31 mouse cellular contexts compared by ENCODE assay signal in the genomic region with DNA sequence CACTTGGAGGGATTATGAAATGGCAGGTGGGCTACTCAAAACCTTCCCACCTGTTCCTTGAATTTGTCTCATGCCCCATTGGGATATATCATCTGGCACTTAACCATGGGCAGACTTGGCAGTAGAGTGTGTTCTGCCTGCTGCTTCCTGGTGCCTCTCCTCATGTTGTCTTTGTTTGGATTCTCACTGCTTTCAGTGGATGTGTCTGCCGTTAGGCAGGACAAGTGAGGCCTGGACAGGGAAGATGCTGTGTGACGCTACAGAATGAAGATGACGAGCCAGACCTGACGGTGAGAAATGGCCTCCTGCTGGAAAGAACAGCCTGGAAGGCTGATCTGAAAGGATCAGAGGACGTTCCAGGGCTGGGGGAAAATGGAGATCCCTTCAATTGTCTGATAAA.
DNase-seq lines count a peak whose midpoint lies in the region; ATAC-seq and TF ChIP-seq lines count a peak whose summit lies in the region.
"Had no signal": no experiment of that assay in that cellular context is flagged by ENCODE, and none has a peak within 500 bp of the region (broad histone marks: within the 10 kb centered on the region; RNA-seq: fewer than 3 reads in every experiment).

No protein-coding gene starts in this region.

- 57% methylated on average over 5 of the region's 5 CpGs for WGBS in heart, embryonic 12.5 days
- WGBS in heart, embryonic 15.5 days, result 52% methylated on average over 5 of the region's 5 CpGs
- WGBS in midbrain, embryonic 10.5 days, result 72% methylated on average over 5 of the region's 5 CpGs
- WGBS in midbrain, postnatal 0 days, result 59% methylated on average over 5 of the region's 5 CpGs

- no peak overlapping the region for H3K4me2 ChIP-seq in heart, embryonic 12.5 days
- no peak overlapping the region for H3K4me2 ChIP-seq in heart, embryonic 15.5 days
- H3K4me2 ChIP-seq in midbrain, postnatal 0 days (ENCODE audit: low read depth, low read length, poor library complexity, severe bottlenecking), result no peak overlapping the region
- H3K4me2 ChIP-seq: embryonic facial prominence, embryonic 13.5 days; forebrain, embryonic 12.5 days; forebrain, embryonic 15.5 days; hindbrain, embryonic 13.5 days; intestine, embryonic 15.5 days; kidney, embryonic 15.5 days had no signal

- TF ChIP-seq CTCF in midbrain, postnatal 0 days (IDR thresholded peaks at IDR 0.05), result no peak

- DNase-seq in heart, adult 11 months, result peak; percentile 67
- DNase-seq in heart, postnatal 14 days, result no peak
- no peak for DNase-seq in heart, postnatal 4 days
- DNase-seq in heart, adult 18-20 months, result no peak
- peak; percentile 5 for DNase-seq in midbrain, embryonic 10.5 days (ENCODE audit: low spot score)
- DNase-seq in midbrain, postnatal 0 days (ENCODE audit: low spot score), result no peak
- DNase-seq: adrenal gland, postnatal 10 days; adrenal gland, postnatal 36 days; B cell, adult 2 months; cerebellum, adult 18-20 months; cerebellum, adult 9-11 months; cerebellum, postnatal 36 days; embryo, embryonic 11 days; gastrocnemius, postnatal 25 days; kidney, adult 11 months; kidney, adult 8-10 months had no signal

- no peak for ATAC-seq in heart, embryonic 12.5 days (ENCODE audit: insufficient number of reproducible peaks, low FRiP score)
- no peak for ATAC-seq in heart, embryonic 15.5 days (replicated peaks; ENCODE audit: insufficient number of reproducible peaks, insufficient read depth, low FRiP score, low read depth)
- ATAC-seq in midbrain, postnatal 0 days (ENCODE audit: low FRiP score), result no peak
- ATAC-seq: forebrain, embryonic 15.5 days; hindbrain, embryonic 16.5 days; intestine, embryonic 15.5 days; Patski had no signal

- peak overlapping the region; percentile 74 for H3K27ac ChIP-seq in heart, embryonic 12.5 days (ENCODE audit: poor library complexity, severe bottlenecking)
- H3K27ac ChIP-seq in heart, embryonic 15.5 days, result peak overlapping the region; percentile 76
- H3K27ac ChIP-seq in midbrain, embryonic 10.5 days (replicated peaks), result no peak overlapping the region
- H3K27ac ChIP-seq in midbrain, postnatal 0 days (ENCODE audit: low read depth, low read length), result no peak overlapping the region
- H3K27ac ChIP-seq: embryonic facial prominence, embryonic 10.5 days; embryonic facial prominence, embryonic 13.5 days; forebrain, embryonic 12.5 days; forebrain, embryonic 15.5 days; hindbrain, embryonic 10.5 days; hindbrain, embryonic 13.5 days; intestine, embryonic 15.5 days; kidney, embryonic 15.5 days had no signal

- peaks cover 24% of the 10 kb centered on the region for H3K4me1 ChIP-seq in heart, embryonic 12.5 days (replicated peaks)
- H3K4me1 ChIP-seq in heart, embryonic 15.5 days (replicated peaks), result peaks cover 15% of the 10 kb centered on the region
- peaks cover 7% of the 10 kb centered on the region for H3K4me1 ChIP-seq in midbrain, embryonic 10.5 days
- no peaks in the 10 kb centered on the region for H3K4me1 ChIP-seq in midbrain, postnatal 0 days (ENCODE audit: insufficient read depth, low read length)
- H3K4me1 ChIP-seq: embryonic facial prominence, embryonic 10.5 days; embryonic facial prominence, embryonic 13.5 days; forebrain, embryonic 15.5 days; hindbrain, embryonic 13.5 days; intestine, embryonic 15.5 days; kidney, embryonic 15.5 days had no signal

- H3K9me3 ChIP-seq in heart, embryonic 12.5 days (replicated peaks), result no peaks in the 10 kb centered on the region
- H3K9me3 ChIP-seq in heart, embryonic 15.5 days (replicated peaks), result no peaks in the 10 kb centered on the region
- H3K9me3 ChIP-seq in midbrain, embryonic 10.5 days (replicated peaks), result no peaks in the 10 kb centered on the region
- no peaks in the 10 kb centered on the region for H3K9me3 ChIP-seq in midbrain, postnatal 0 days (ENCODE audit: low read length)
- H3K9me3 ChIP-seq: embryonic facial prominence, embryonic 10.5 days; embryonic facial prominence, embryonic 13.5 days; forebrain, embryonic 12.5 days; forebrain, embryonic 15.5 days; G1E; hindbrain, embryonic 10.5 days; hindbrain, embryonic 13.5 days; intestine, embryonic 15.5 days; kidney, embryonic 15.5 days had no signal

- no peaks in the 10 kb centered on the region for H3K27me3 ChIP-seq in heart, embryonic 12.5 days (replicated peaks)
- H3K27me3 ChIP-seq in heart, embryonic 15.5 days, result no peaks in the 10 kb centered on the region
- peaks cover 12% of the 10 kb centered on the region for H3K27me3 ChIP-seq in midbrain, embryonic 10.5 days (ENCODE audit: low read depth, poor library complexity, severe bottlenecking)
- H3K27me3 ChIP-seq in midbrain, postnatal 0 days (ENCODE audit: insufficient read depth, low read length), result no peaks in the 10 kb centered on the region
- H3K27me3 ChIP-seq: CH12.LX; forebrain, embryonic 15.5 days; hindbrain, embryonic 13.5 days; Patski had no signal

- H3K36me3 ChIP-seq in heart, embryonic 12.5 days, result no peaks in the 10 kb centered on the region
- H3K36me3 ChIP-seq in heart, embryonic 15.5 days, result no peaks in the 10 kb centered on the region
- no peaks in the 10 kb centered on the region for H3K36me3 ChIP-seq in midbrain, embryonic 10.5 days
- H3K36me3 ChIP-seq in midbrain, postnatal 0 days (ENCODE audit: insufficient read depth, low read length), result no peaks in the 10 kb centered on the region
- H3K36me3 ChIP-seq: embryonic facial prominence, embryonic 10.5 days; embryonic facial prominence, embryonic 13.5 days; forebrain, embryonic 12.5 days; forebrain, embryonic 15.5 days; G1E; hindbrain, embryonic 10.5 days; hindbrain, embryonic 13.5 days; intestine, embryonic 15.5 days; kidney, embryonic 15.5 days had no signal

- intact Hi-C loops in heart, postnatal 14 days (cut with DNase I), result no loop called here

- H3K4me3 ChIP-seq in heart, embryonic 12.5 days, result no peak overlapping the region
- no peak overlapping the region for H3K4me3 ChIP-seq in heart, embryonic 15.5 days
- H3K4me3 ChIP-seq in midbrain, embryonic 10.5 days, result no peak overlapping the region
- no peak overlapping the region for H3K4me3 ChIP-seq in midbrain, postnatal 0 days (ENCODE audit: low read depth, low read length)
- H3K4me3 ChIP-seq: embryonic facial prominence, embryonic 10.5 days; embryonic facial prominence, embryonic 13.5 days; erythroblast, embryonic 14.5 days; forebrain, embryonic 12.5 days; forebrain, embryonic 15.5 days; hindbrain, embryonic 10.5 days; hindbrain, embryonic 13.5 days; intestine, embryonic 15.5 days; kidney, embryonic 15.5 days had no signal

- no peak overlapping the region for H3K9ac ChIP-seq in heart, embryonic 12.5 days
- no peak overlapping the region for H3K9ac ChIP-seq in heart, embryonic 15.5 days
- H3K9ac ChIP-seq in midbrain, postnatal 0 days (replicated peaks; ENCODE audit: low read length, poor library complexity, severe bottlenecking), result no peak overlapping the region
- H3K9ac ChIP-seq: embryonic facial prominence, embryonic 13.5 days; forebrain, embryonic 12.5 days; forebrain, embryonic 15.5 days; hindbrain, embryonic 13.5 days; intestine, embryonic 15.5 days; kidney, embryonic 15.5 days had no signal

Comparison
In these comparisons a context has a peak if more than half of its experiments do, and no peak if none do; other contexts are left out.
1. DNase-seq: peak in heart, adult 11 months (single experiment) and midbrain, embryonic 10.5 days (single experiment); none in heart, postnatal 14 days (0 of 2), heart, postnatal 4 days (single experiment), heart, adult 18-20 months (0 of 2) and midbrain, postnatal 0 days (single experiment).
2. H3K27ac ChIP-seq: peak in heart, embryonic 12.5 days (single experiment) and heart, embryonic 15.5 days (single experiment); none in midbrain, embryonic 10.5 days (single experiment) and midbrain, postnatal 0 days (single experiment).